Mouse (Mus musculus) forebrain, postnatal 0 days (tissue): ENCODE data around the gene Tmprss11c. TPM values are rescaled to one million over a fixed set of nuclear protein-coding genes. Genes with fewer than 3 reads are reported as not detected.

Experiments
- ATAC-seq: fragments of 200-750 bp; cut with Nextera tagmentation; 2 replicates; pipeline ENCODE4 v1.8.0; 2017; ENCODE audit warnings: mild to moderate bottlenecking, moderate library complexity
- DNase-seq: peaks from one replicate; pipeline ENCODE4 v3.0.0-alpha.2; 2015
- H3K27ac ChIP-seq: fragments of 300-500 bp; sonication (generic); 2 replicates; pipeline ENCODE4 v1.5.1; 2014; ENCODE audit warnings: low read depth, mild to moderate bottlenecking, antibody characterized with exemption, low read length, moderate library complexity, mixed read lengths
- H3K27me3 ChIP-seq: fragments of 300-500 bp; sonication (generic); 2 replicates; pipeline ENCODE4 v1.6.1; 2014; ENCODE audit warnings: mild to moderate bottlenecking, low read length, mixed read lengths; ENCODE audit not compliant: insufficient read depth
- H3K36me3 ChIP-seq: fragments of 300-500 bp; sonication (generic); 2 replicates; pipeline ENCODE4 v1.6.1; 2014; ENCODE audit warnings: mild to moderate bottlenecking, moderate library complexity; ENCODE audit not compliant: insufficient read depth
- H3K4me1 ChIP-seq: fragments of 300-500 bp; sonication (generic); 2 replicates; pipeline ENCODE4 v1.6.1; 2014; ENCODE audit warnings: antibody characterized with exemption; ENCODE audit not compliant: insufficient read depth
- H3K4me2 ChIP-seq: fragments of 300-500 bp; sonication (generic); 2 replicates; pipeline ENCODE4 v1.6.1; 2014; ENCODE audit warnings: low read depth, mild to moderate bottlenecking, moderate library complexity
- H3K4me3 ChIP-seq: fragments of 300-500 bp; sonication (generic); 2 replicates; pipeline ENCODE4 v1.5.1; 2014; ENCODE audit warnings: low read depth, low read length, mixed read lengths
- H3K9ac ChIP-seq: fragments of 300-500 bp; sonication (generic); 2 replicates; pipeline ENCODE4 v1.6.1; 2014; ENCODE audit warnings: mild to moderate bottlenecking
- H3K9me3 ChIP-seq: fragments of 300-500 bp; sonication (generic); 2 replicates; pipeline ENCODE4 v1.6.1; 2016; ENCODE audit warnings: low read length
- CTCF ChIP-seq: sonication (generic); IDR thresholded peaks from 2 replicates; pipeline ENCODE4 v1.5.1; 2016; ENCODE audit warnings: antibody characterized with exemption, control low read depth, low read depth
- WGBS: fragments of 180-500 bp; shearing (Covaris S2); extraction: QIAGEN DNeasy Blood & Tissue Kit; methylation state at CpG from one replicate; pipeline ENCODE4 v1.1.7; 2014; 5-methylcytosine and 5-hydroxymethylcytosine counted together
- polyA plus RNA-seq: library from polyadenylated mRNA; unstranded; fragments of >200 nt; fragmentation: Nextera tagmentation; extraction: Ambion mirVana; gene quantifications from 2 replicates; pipeline ENCODE4 v1.2.1, GENCODE M21; 2015
- total RNA-seq: library from RNA; depleted of rRNA; stranded (reverse); fragments of >200 nt; gene quantifications from 2 replicates; pipeline ENCODE4 v1.2.3, GENCODE M21; 2014; rRNA removed

Tmprss11c gene
- total and polyA plus RNA-seq, 2 experiments from 2014 or later: not detected

DNA sequence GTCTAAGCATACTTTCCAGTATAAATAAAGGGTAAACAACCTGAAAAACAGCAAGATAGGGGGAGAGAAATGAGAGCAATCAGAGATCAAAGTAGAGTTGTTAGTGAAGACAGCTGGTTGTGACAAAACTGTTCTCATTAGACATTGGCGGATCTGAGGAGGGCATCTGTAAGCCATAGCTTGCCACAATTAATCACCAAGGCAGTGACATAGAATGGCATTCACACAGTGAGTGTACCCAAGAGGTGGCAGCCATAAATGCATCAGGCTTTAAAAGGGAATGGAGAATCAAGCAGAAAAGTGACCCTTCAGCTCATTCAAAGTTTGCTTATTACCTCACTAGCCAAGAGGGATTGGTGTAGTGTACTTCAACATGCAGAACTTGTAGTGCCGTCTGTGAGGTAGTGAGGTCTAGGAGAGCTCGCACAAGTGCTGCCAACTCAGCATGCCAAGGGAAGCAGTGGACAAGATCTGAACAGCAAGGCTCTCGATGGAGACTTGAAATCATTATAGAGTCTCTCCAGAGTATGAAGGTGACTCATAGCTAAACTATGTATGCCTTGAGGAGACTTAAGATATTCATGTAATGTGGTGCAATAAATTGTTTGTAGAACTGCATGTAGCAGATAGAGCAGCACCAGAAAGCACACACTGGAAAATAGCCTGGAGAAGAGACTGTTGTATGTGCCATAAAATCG, 61.8 kb downstream of the Tmprss11c start:
- H3K27me3 ChIP-seq: no peaks in the 10 kb centered on the region
- 68% methylated on average over 5 of the region's 5 CpGs for WGBS
- TF ChIP-seq CTCF: no peak
- H3K36me3 ChIP-seq: no peaks in the 10 kb centered on the region
- H3K9ac ChIP-seq: no peak overlapping the region
- DNase-seq: peak; percentile 0
- H3K4me3 ChIP-seq: no peak overlapping the region
- ATAC-seq: 0 out of 2 replicates have a peak, but pooled peaks have one; percentile 8
- no peak overlapping the region for H3K27ac ChIP-seq
- no peaks in the 10 kb centered on the region for H3K4me1 ChIP-seq
- no peak overlapping the region for H3K4me2 ChIP-seq
- H3K9me3 ChIP-seq: no peaks in the 10 kb centered on the region

DNA sequence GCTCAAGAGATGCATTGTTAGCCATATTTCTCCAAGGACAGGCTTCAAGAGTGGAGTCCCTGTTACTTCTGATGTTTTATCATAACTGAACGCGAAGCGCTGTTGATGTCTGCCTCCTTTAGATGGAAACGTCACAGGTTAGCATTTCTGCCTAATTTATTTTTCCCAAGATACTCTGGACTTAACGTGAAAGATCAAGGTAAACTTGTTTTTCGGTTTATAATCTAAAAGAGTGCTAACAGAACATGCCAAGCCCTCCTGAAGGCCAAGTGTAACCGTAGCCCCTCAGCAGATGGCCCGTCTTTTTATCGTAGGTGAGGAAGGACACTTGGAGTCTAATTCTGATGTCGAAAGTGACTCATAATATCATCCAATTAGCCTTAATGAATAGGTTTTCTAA, 91.3 kb downstream of the Tmprss11c start, which contains the start of gene Gnrhr:
Gene Gnrhr, minus strand, starts transcription at position 101 of the 400 bp plus-strand sequence.
- no peak within 1 kb of the TSS for H3K27ac ChIP-seq
- ATAC-seq (no peak), DNase-seq (no peak)
- H3K9ac ChIP-seq: no peak within 1 kb of the TSS
- no peaks in the 10 kb centered on the region for H3K9me3 ChIP-seq
- no peaks in the 10 kb centered on the region for H3K36me3 ChIP-seq
- H3K4me3 ChIP-seq: no peak within 1 kb of the TSS
- WGBS: 89% methylated on average over 10 of the region's 10 CpGs
- no peak for TF ChIP-seq CTCF
- H3K4me2 ChIP-seq: no peak within 1 kb of the TSS
- H3K27me3 ChIP-seq: no peaks in the 10 kb centered on the region
- H3K4me1 ChIP-seq: no peaks in the 10 kb centered on the region

DNA sequence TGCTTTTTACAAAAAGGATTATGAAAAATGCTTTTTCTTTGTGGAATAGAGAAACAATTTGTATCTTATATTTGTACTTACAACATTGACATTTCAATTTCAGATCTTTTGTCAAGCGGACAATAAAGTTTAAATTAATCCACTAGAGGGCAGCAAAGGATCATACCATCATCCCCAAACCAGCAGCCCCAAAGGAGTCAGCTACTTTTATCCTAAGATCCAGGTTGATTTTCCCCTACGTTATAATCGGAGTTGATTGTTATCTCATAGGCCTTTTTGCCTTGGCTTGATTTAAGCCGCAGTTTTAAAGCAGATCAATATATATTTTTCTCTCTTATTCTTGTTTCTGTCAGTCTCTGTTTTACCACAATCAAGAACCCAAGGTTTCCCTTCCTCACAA, 97.8 kb downstream of the Tmprss11c start:
- WGBS: 15% methylated on average over 4 of the region's 4 CpGs
- Histone ChIP-seq H3K27me3 (no peaks in the 10 kb centered on the region), H3K36me3 (no peaks in the 10 kb centered on the region), H3K4me3 (no peak overlapping the region), H3K4me2 (no peak overlapping the region), H3K9ac (no peak overlapping the region), H3K27ac (no peak overlapping the region), H3K9me3 (no peaks in the 10 kb centered on the region), H3K4me1 (no peaks in the 10 kb centered on the region)
- peak; percentile 79 for TF ChIP-seq CTCF
- ATAC-seq: peak; percentile 72; the same call in 1 of the 2 replicates
- peak; percentile 74 for DNase-seq

DNA sequence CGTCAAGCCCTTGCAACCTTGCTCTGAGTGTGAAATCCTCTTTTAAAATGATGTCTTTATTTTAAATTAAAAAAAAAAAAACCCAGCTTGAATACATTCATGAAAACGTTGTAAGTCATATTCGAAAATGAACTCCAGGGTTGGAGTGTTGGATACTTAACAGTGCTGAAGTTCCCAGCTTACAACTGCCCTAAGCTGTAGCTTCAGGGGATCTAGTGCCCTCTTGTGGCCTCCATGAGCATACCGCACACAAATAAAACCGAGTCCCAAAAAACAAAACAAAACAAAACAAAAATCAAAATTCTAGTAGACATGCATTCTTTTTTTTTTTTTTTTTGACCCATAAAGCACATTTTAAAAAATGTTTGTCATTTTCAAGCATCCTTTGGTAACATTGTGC, 98.3 kb downstream of the Tmprss11c start:
- DNase-seq (peak; percentile 45), ATAC-seq (no peak)
- Histone ChIP-seq H3K4me3 (no peak overlapping the region), H3K4me2 (no peak overlapping the region), H3K36me3 (no peaks in the 10 kb centered on the region), H3K4me1 (no peaks in the 10 kb centered on the region), H3K9me3 (no peaks in the 10 kb centered on the region), H3K27me3 (no peaks in the 10 kb centered on the region), H3K9ac (no peak overlapping the region), H3K27ac (no peak overlapping the region)
- 24% methylated on average over 5 of the region's 5 CpGs for WGBS
- TF ChIP-seq CTCF: peak; percentile 53

DNA sequence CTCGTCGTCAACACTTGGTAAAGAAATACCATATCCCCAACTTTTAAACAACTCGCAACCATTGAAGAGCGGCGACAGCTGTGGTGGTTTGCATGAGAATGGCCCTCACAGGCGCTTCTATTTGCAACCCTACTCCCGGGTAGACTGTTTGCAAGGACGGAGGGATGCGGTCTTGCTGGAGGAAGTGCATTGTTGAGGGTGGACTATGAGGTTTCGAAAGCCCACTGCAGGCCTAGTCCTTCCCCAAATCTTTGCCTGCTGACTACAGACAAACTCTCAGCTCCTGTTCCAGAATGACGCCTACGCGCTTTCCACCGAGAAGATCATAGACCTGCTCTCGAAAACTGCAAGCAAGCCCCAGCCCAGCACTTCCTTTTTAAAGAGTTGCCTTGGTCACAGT, 98.8 kb downstream of the Tmprss11c start:
- Histone ChIP-seq H3K4me2 (no peak overlapping the region), H3K4me3 (no peak overlapping the region), H3K9ac (no peak overlapping the region), H3K27ac (no peak overlapping the region), H3K27me3 (no peaks in the 10 kb centered on the region), H3K36me3 (no peaks in the 10 kb centered on the region), H3K9me3 (no peaks in the 10 kb centered on the region), H3K4me1 (no peaks in the 10 kb centered on the region)
- 39% methylated on average over 15 of the region's 15 CpGs for WGBS
- no peak for ATAC-seq
- TF ChIP-seq CTCF: no peak
- DNase-seq: no peak

DNA sequence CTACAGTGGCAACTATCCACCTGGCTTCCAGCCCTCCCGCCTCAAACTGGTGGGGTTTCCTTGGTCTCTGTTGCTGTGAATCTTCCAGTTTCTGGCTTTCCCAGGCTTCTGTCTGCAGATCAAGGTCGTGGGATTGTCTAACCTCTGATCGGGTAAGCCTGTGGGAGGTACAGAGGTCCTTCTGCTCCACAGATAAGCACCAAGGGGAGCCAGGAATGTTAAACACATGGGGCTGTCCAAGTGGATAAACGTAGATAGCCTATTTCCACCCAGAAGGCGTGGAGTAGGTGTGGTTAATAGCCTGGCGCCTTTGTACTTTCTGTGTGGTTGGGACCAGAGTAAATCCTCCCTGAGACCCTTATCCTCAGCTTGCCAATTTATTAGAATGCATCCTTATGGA, 101.7 kb downstream of the Tmprss11c start:
- Histone ChIP-seq H3K4me1 (no peaks in the 10 kb centered on the region), H3K27ac (no peak overlapping the region), H3K4me3 (no peak overlapping the region), H3K9ac (no peak overlapping the region), H3K27me3 (no peaks in the 10 kb centered on the region), H3K9me3 (no peaks in the 10 kb centered on the region), H3K4me2 (no peak overlapping the region), H3K36me3 (no peaks in the 10 kb centered on the region)
- WGBS: 79% methylated on average over 6 of the region's 6 CpGs
- TF ChIP-seq CTCF: no peak
- ATAC-seq (no peak), DNase-seq (no peak)

Other genes starting within 250 kb of the Tmprss11c start
- 29.1 and 30.4 TPM in 2 replicates for gene Cenpc1, start 223.7 kb downstream of the Tmprss11c start, total RNA-seq
- gene Cenpc1, start 223.7 kb downstream of the Tmprss11c start, polyA plus RNA-seq: 17.6 and 22.9 TPM in 2 replicates
- gene Stap1, start 217.6 kb downstream of the Tmprss11c start, total RNA-seq: 0.05 TPM in 1 of 2 replicates, not detected in the other
- gene Stap1, start 217.6 kb downstream of the Tmprss11c start, polyA plus RNA-seq: 0.15 and 0.53 TPM in 2 replicates
- 16.5 and 18.7 TPM in 2 replicates for gene Uba6, start 116.5 kb downstream of the Tmprss11c start, total RNA-seq
- 5.1 and 6.7 TPM in 2 replicates for gene Uba6, start 116.5 kb downstream of the Tmprss11c start, polyA plus RNA-seq
- gene Gnrhr, start 91.4 kb downstream of the Tmprss11c start, total RNA-seq: not detected in 2 replicates
- not detected in 2 replicates for gene Gnrhr, start 91.4 kb downstream of the Tmprss11c start, polyA plus RNA-seq
- not detected in 2 replicates for gene Tmprss11d, start 84.1 kb upstream of the Tmprss11c start, total RNA-seq
- not detected in 2 replicates for gene Tmprss11d, start 84.1 kb upstream of the Tmprss11c start, polyA plus RNA-seq
- gene Tmprss11a, start 179.7 kb upstream of the Tmprss11c start, total RNA-seq: not detected in 2 replicates
- 0.05 TPM in 1 of 2 replicates, not detected in the other for gene Tmprss11a, start 179.7 kb upstream of the Tmprss11c start, polyA plus RNA-seq
- gene Tmprss11g, start 229.3 kb upstream of the Tmprss11c start, total RNA-seq: not detected in 2 replicates
- gene Tmprss11g, start 229.3 kb upstream of the Tmprss11c start, polyA plus RNA-seq: not detected in 2 replicates